Mouse (Mus musculus): Measurements from ENCODE around the gene Anp32e.

- no peak for TF ChIP-seq CTCF (IDR thresholded peaks at IDR 0.05; ENCODE audit: low read depth)
- TF ChIP-seq EP300 (optimal IDR thresholded peaks at IDR 0.05), result no peak
Observed at GRCm38 (mm10) chr3:95987386-95988110, 58.5 kb downstream of the Anp32e start.

Measured in stomach, postnatal 0 days (tissue).